In genomic region chr3:88276121-88276520, GRCm38 (mm10) we compare ENCODE assay signal across 14 mouse cellular contexts. TPM values are rescaled to one million over a fixed set of nuclear protein-coding genes. Genes with fewer than 3 reads are reported as not detected.
"Had no signal": no experiment of that assay in that cellular context is flagged by ENCODE, and none has a peak within 500 bp of the region (broad histone marks: within the 10 kb centered on the region; RNA-seq: fewer than 3 reads in every experiment).

No protein-coding gene starts in this region.

- H3K9ac ChIP-seq: lung, embryonic 14.5 days; midbrain, embryonic 12.5 days; neural tube, embryonic 13.5 days; neural tube, embryonic 15.5 days had no signal

- H3K27me3 ChIP-seq: midbrain, embryonic 12.5 days; neural tube, embryonic 13.5 days; neural tube, embryonic 15.5 days had no signal

- H3K27ac ChIP-seq: midbrain, embryonic 10.5 days; midbrain, embryonic 12.5 days; neural tube, embryonic 13.5 days; neural tube, embryonic 15.5 days had no signal

- H3K9me3 ChIP-seq: midbrain, embryonic 10.5 days; midbrain, embryonic 12.5 days; neural tube, embryonic 13.5 days; neural tube, embryonic 15.5 days had no signal

- H3K4me1 ChIP-seq: midbrain, embryonic 10.5 days; midbrain, embryonic 12.5 days; neural tube, embryonic 13.5 days; neural tube, embryonic 15.5 days had no signal

- H3K4me3 ChIP-seq: midbrain, embryonic 10.5 days; midbrain, embryonic 12.5 days; myocyte; neural tube, embryonic 13.5 days; neural tube, embryonic 15.5 days had no signal

- DNase-seq: right cerebral cortex, postnatal 4 days; spleen, adult 18-20 months; thymus, adult 18-20 months; thymus, postnatal 36 days had no signal

- H3K36me3 ChIP-seq: midbrain, embryonic 10.5 days; midbrain, embryonic 12.5 days; neural tube, embryonic 13.5 days; neural tube, embryonic 15.5 days had no signal

RNA-seq across cellular contexts. Expression of gene Gm38392, which starts 10.9 kb away (rescaled TPM):
- polyA plus RNA-seq: liver, embryonic 16.5 days; lung, embryonic 14.5 days; midbrain, embryonic 10.5 days; midbrain, embryonic 12.5 days; midbrain, embryonic 14.5 days; neural tube, embryonic 11.5 days; small intestine, adult 2 months had no signal

RNA-seq across cellular contexts. Expression of gene Rhbg, which starts 21.6 kb away (rescaled TPM):
- polyA plus RNA-seq: lung, embryonic 14.5 days; midbrain, embryonic 10.5 days; midbrain, embryonic 12.5 days; myocyte had no signal
